Mouse (Mus musculus) lung, postnatal 0 days (tissue): Measurements from ENCODE around the gene Fgf9. TPM values are rescaled to one million over a fixed set of nuclear protein-coding genes. Genes with fewer than 3 reads are reported as not detected.
A peak's percentile ranks its signal among the peaks of the same experiment; 100 is the strongest.

Source experiments
- ATAC-seq: fragments of 200-750 bp; cut with Nextera tagmentation; 2 replicates; pipeline ENCODE4 v1.8.0; 2017; ENCODE audit warnings: moderate library complexity
- DNase-seq: peaks from one replicate; pipeline ENCODE4 v3.0.0-alpha.2; 2016; ENCODE audit warnings: low spot score
- H3K27ac ChIP-seq: fragments of 300-500 bp; sonication (generic); 2 replicates; pipeline ENCODE4 v1.5.1; 2014; ENCODE audit warnings: antibody characterized with exemption, mild to moderate bottlenecking, low read length, mixed read lengths
- H3K27me3 ChIP-seq: fragments of 300-500 bp; sonication (generic); replicated peaks from 2 replicates; pipeline ENCODE4 v1.6.1; 2014; ENCODE audit warnings: low read length, mixed read lengths; ENCODE audit not compliant: insufficient read depth
- H3K36me3 ChIP-seq: fragments of 300-500 bp; sonication (generic); 2 replicates; pipeline ENCODE4 v1.6.1; 2014; ENCODE audit warnings: low read length, mixed read lengths; ENCODE audit not compliant: insufficient read depth
- H3K4me1 ChIP-seq: fragments of 300-500 bp; sonication (generic); 2 replicates; pipeline ENCODE4 v1.6.1; 2014; ENCODE audit warnings: antibody characterized with exemption, low read depth, low read length, mixed read lengths; ENCODE audit not compliant: insufficient read depth
- H3K4me2 ChIP-seq: fragments of 300-500 bp; sonication (generic); replicated peaks from 2 replicates; pipeline ENCODE4 v1.6.1; 2014; ENCODE audit warnings: low read depth, mild to moderate bottlenecking, low read length, moderate library complexity, mixed read lengths
- H3K4me3 ChIP-seq: fragments of 300-500 bp; sonication (generic); 2 replicates; pipeline ENCODE4 v1.5.1; 2014; ENCODE audit warnings: low read depth, low read length
- H3K9ac ChIP-seq: fragments of 300-500 bp; sonication (generic); replicated peaks from 2 replicates; pipeline ENCODE4 v1.6.1; 2014; ENCODE audit warnings: low read depth, mild to moderate bottlenecking
- H3K9me3 ChIP-seq: fragments of 300-500 bp; sonication (generic); 2 replicates; pipeline ENCODE4 v1.6.1; 2016; ENCODE audit warnings: low read length, mixed read lengths
- CTCF ChIP-seq: IDR thresholded peaks from 2 replicates; pipeline ENCODE4 v1.5.1; 2016; ENCODE audit warnings: antibody characterized with exemption, mild to moderate bottlenecking
- EP300 ChIP-seq: IDR thresholded peaks from 2 replicates; pipeline ENCODE4 v1.6.1; 2016; ENCODE audit warnings: antibody characterized with exemption, mild to moderate bottlenecking, control low read depth
- WGBS: fragments of 180-500 bp; shearing (Covaris S2); extraction: QIAGEN DNeasy Blood & Tissue Kit; methylation state at CpG from one replicate; pipeline ENCODE4 v1.1.7; 2014; 5-methylcytosine and 5-hydroxymethylcytosine counted together
- polyA plus RNA-seq: library from polyadenylated mRNA; unstranded; fragments of >200 nt; fragmentation: Nextera tagmentation; extraction: Ambion mirVana; gene quantifications from 2 replicates; pipeline ENCODE4 v1.2.1, GENCODE M21; 2015

The Fgf9 gene
- polyA plus RNA-seq, 1 experiment from 2014 or later, result 2.7 TPM

GRCm38 (mm10) chr14:58084240-58084639 lies 13.9 kb downstream of the Fgf9 start:
- H3K4me2 ChIP-seq, result no peak overlapping the region
- DNase-seq (no peak), ATAC-seq (no peak)
- H3K4me3 ChIP-seq, result no peak overlapping the region
- H3K9ac ChIP-seq, result no peak overlapping the region
- H3K9me3 ChIP-seq, result no peaks in the 10 kb centered on the region
- no peaks in the 10 kb centered on the region for H3K36me3 ChIP-seq
- WGBS, result 93% methylated on average over 3 of the region's 3 CpGs
- no peaks in the 10 kb centered on the region for H3K27me3 ChIP-seq
- TF ChIP-seq CTCF, result 0 out of 2 replicates have a peak, but pooled peaks have one; percentile 11
- TF ChIP-seq EP300, result no peak
- no peaks in the 10 kb centered on the region for H3K4me1 ChIP-seq
- H3K27ac ChIP-seq, result no peak overlapping the region

- ATAC-seq, result no peak
- no peaks in the 10 kb centered on the region for H3K4me1 ChIP-seq
- TF ChIP-seq EP300, result no peak
- TF ChIP-seq CTCF, result no peak
- no peak overlapping the region for H3K9ac ChIP-seq
- no peaks in the 10 kb centered on the region for H3K9me3 ChIP-seq
- H3K36me3 ChIP-seq, result no peaks in the 10 kb centered on the region
- WGBS, result 67% methylated on average over 4 of the region's 4 CpGs
- no peak overlapping the region for H3K27ac ChIP-seq
- H3K4me2 ChIP-seq, result no peak overlapping the region
- DNase-seq, result no peak
- H3K4me3 ChIP-seq, result no peak overlapping the region
- H3K27me3 ChIP-seq, result no peaks in the 10 kb centered on the region
Observed at GRCm38 (mm10) chr14:58087326-58087725, 17.0 kb downstream of the Fgf9 start.

DNA sequence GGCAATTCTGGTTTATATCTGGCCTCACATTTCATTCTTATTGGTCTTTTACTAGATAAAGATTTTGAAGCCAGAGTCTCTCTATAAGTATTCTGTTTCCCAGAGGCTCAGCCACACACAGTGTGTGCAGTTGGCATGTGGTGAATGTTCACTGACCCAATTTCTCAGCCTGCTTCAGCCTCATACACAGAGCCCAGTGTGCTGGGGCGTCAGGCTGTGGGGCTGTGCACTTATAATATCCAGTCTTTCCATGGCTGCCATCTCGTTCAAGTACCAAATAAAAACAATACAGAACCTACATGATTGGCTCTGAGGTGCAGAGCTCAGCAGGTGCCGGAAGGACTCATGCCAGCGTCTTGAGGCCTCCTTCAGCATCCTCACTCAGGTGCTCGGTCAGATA lies 19.1 kb downstream of the Fgf9 start:
- no peak overlapping the region for H3K9ac ChIP-seq
- no peak for DNase-seq
- H3K36me3 ChIP-seq, result no peaks in the 10 kb centered on the region
- no peaks in the 10 kb centered on the region for H3K4me1 ChIP-seq
- no peak overlapping the region for H3K27ac ChIP-seq
- H3K4me3 ChIP-seq, result no peak overlapping the region
- H3K9me3 ChIP-seq, result no peaks in the 10 kb centered on the region
- no peaks in the 10 kb centered on the region for H3K27me3 ChIP-seq
- no peak for TF ChIP-seq CTCF
- TF ChIP-seq EP300, result no peak
- no peak overlapping the region for H3K4me2 ChIP-seq
- no peak for ATAC-seq
- 78% methylated on average over 5 of the region's 5 CpGs for WGBS

DNA sequence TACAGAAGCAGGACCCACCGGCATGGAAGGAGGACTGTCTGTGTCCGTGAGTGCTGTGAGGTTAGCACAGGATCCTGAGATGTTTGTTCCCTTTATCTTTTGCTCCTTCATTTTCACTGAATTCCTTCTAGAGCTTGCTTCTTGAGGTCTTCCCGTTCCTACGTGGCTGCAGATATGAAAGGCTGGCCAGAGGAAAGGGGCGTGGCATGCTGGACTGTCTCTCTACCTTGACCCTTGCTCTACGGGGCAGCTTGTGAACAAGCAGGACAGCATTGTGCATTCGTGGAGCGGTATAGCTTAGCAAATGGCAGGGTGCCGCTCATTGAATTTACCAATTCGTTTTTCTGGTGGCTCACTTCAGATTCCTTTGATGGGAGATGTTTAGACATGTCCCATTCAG lies 21.0 kb downstream of the Fgf9 start:
- no peaks in the 10 kb centered on the region for H3K9me3 ChIP-seq
- no peak for TF ChIP-seq EP300
- TF ChIP-seq CTCF, result no peak
- H3K36me3 ChIP-seq, result no peaks in the 10 kb centered on the region
- H3K4me3 ChIP-seq, result no peak overlapping the region
- no peak overlapping the region for H3K9ac ChIP-seq
- no peaks in the 10 kb centered on the region for H3K4me1 ChIP-seq
- no peak overlapping the region for H3K27ac ChIP-seq
- ATAC-seq (no peak), DNase-seq (no peak)
- WGBS, result 71% methylated on average over 10 of the region's 10 CpGs
- H3K27me3 ChIP-seq, result no peaks in the 10 kb centered on the region
- H3K4me2 ChIP-seq, result no peak overlapping the region

GRCm38 (mm10) chr14:58099599-58099998 lies 29.3 kb downstream of the Fgf9 start:
- ATAC-seq (no peak), DNase-seq (no peak)
- Histone ChIP-seq H3K27me3 (no peaks in the 10 kb centered on the region), H3K4me3 (no peak overlapping the region), H3K4me1 (no peaks in the 10 kb centered on the region), H3K9ac (no peak overlapping the region), H3K4me2 (no peak overlapping the region), H3K36me3 (no peaks in the 10 kb centered on the region), H3K27ac (no peak overlapping the region), H3K9me3 (no peaks in the 10 kb centered on the region)
- WGBS, result 68% methylated on average over 8 of the region's 8 CpGs
- TF ChIP-seq CTCF (no peak), EP300 (no peak)

GRCm38 (mm10) chr14:58101298-58101697 lies 31.0 kb downstream of the Fgf9 start:
- Histone ChIP-seq H3K27me3 (no peaks in the 10 kb centered on the region), H3K9me3 (no peaks in the 10 kb centered on the region), H3K4me3 (no peak overlapping the region), H3K4me2 (no peak overlapping the region), H3K36me3 (no peaks in the 10 kb centered on the region), H3K9ac (no peak overlapping the region), H3K4me1 (no peaks in the 10 kb centered on the region), H3K27ac (no peak overlapping the region)
- ATAC-seq (no peak), DNase-seq (no peak)
- 32% methylated on average over 6 of the region's 6 CpGs for WGBS
- TF ChIP-seq EP300 (no peak), CTCF (no peak)

GRCm38 (mm10) chr14:58104266-58104665 lies 33.9 kb downstream of the Fgf9 start:
- Histone ChIP-seq H3K27me3 (no peaks in the 10 kb centered on the region), H3K4me3 (no peak overlapping the region), H3K4me2 (no peak overlapping the region), H3K9ac (no peak overlapping the region), H3K4me1 (no peaks in the 10 kb centered on the region), H3K36me3 (no peaks in the 10 kb centered on the region), H3K27ac (no peak overlapping the region), H3K9me3 (no peaks in the 10 kb centered on the region)
- DNase-seq, result no peak
- 65% methylated on average over 8 of the region's 8 CpGs for WGBS
- ATAC-seq, result no peak
- TF ChIP-seq EP300, result no peak
- no peak for TF ChIP-seq CTCF
